Mouse (Mus musculus): Measurements from ENCODE around the gene Plin5. TPM values are rescaled to one million over a fixed set of nuclear protein-coding genes. Genes with fewer than 3 reads are reported as not detected.

The Plin5 gene
- total and polyA plus RNA-seq, 3 experiments: not detected

DNA sequence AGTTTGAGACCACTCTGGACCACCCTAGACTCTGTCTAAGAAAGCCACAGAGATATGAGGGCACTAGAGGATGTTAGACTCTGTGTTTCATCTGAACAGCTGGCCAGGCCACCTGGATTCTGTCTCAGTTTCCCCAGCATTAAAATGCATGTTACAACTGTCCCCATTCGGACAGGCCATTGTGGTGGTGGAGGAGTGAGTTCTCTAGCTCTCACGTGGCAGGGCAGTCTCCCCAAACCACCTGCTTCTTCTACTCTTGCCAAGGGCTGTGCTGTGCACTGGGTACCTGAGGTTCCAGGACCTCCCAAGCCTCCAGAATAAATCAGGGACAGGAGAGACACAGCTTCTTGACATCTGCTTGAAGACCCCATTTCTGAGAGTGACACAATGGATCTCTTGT is 32.5 kb upstream of the Plin5 start:
- no peaks in the 10 kb centered on the region for H3K9me3 ChIP-seq (replicated peaks; ENCODE audit: low read length)
- dilution Hi-C loops (cut with MboI; ENCODE audit: extremely low pct_ligation_motif_present, extremely low pct_unique_long_range_greater_than_20kb, low sequenced_read_pairs) (no loop called here), in situ Hi-C loops (cut with MboI; ENCODE audit: low pct_ligation_motif_present, low pct_unique_long_range_greater_than_20kb, low sequenced_read_pairs) (no loop called here)
- no peak overlapping the region for H3K4me3 ChIP-seq (replicated peaks in 1 of 3; ENCODE audit: low read depth in 2 of 3, low read length in 2 of 3, poor library complexity in 1 of 3)
- peaks cover 95% of the 10 kb centered on the region for H3K27me3 ChIP-seq (replicated peaks)
- no peak for DNase-seq (ENCODE audit: extremely low read depth)
- H3K27ac ChIP-seq (ENCODE audit: insufficient read depth, low read depth): no peak overlapping the region
- peak; percentile 53; the same call in 1 of the 2 replicates for TF ChIP-seq TCF12 (IDR thresholded peaks at IDR 0.05; ENCODE audit: low read depth, low read length)
- TF ChIP-seq BHLHE40 (IDR thresholded peaks at IDR 0.05; ENCODE audit: low read depth, low read length): peak; percentile 58
- no peak for TF ChIP-seq PAX5 (IDR thresholded peaks at IDR 0.05; ENCODE audit: low read length)
- no peak overlapping the region for H3K4me2 ChIP-seq (ENCODE audit: insufficient read depth, low read depth, poor library complexity, severe bottlenecking)
- H3K79me2 ChIP-seq (replicated peaks; ENCODE audit: control insufficient read depth, extremely low read depth, insufficient read depth, poor library complexity, severe bottlenecking): no peaks in the 10 kb centered on the region
- peaks cover 28 to 56% of the 10 kb centered on the region in 2 experiments for H3K4me1 ChIP-seq (ENCODE audit: control insufficient read depth in 1 of 2, insufficient read depth in 2 of 2)
- no peaks in the 10 kb centered on the region for H3K36me3 ChIP-seq (replicated peaks in 1 of 2; ENCODE audit: control insufficient read depth in 1 of 2, insufficient read depth in 1 of 2, low read length in 1 of 2)
- H3K9ac ChIP-seq (ENCODE audit: insufficient read depth, low read depth): no peak overlapping the region

DNA sequence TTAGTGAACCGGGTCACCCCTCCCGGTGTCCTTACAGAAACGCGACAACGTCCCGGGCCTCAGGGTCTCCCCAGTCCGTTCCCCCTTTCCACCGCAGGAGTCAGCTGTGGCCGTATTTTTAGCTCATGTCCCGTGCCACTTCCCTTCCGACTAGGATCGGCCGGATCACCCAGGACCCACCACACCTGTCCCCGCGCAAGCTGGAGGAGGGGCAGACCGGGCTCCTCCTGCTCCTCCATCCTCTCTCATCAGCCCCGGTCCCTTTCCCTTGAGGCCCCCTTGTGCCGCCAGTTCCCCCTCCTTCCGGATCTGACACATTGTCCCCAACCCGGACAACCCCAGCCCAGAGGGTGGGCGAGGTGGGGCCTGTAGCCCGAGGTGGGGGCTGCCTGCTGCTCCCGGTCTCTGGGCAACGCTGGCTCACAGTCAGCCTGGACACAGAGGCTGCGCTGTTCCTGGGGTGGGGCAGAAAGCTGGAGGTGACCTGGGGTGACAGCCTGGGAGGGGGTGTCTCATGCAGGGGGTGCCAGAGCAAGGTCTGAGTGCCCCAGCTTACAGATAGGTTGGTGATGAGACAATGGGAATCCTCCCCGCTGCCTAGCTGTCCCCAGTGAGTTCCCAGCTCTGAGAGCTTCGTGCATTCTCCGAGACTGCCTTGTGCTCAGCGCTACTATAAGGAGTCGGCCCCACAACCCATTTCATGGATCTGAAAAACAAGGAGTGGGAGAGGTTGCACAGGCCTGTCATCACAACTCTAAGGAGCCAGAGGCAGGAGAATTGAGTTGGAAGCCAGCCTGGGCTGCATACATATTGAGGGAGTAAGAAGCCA is 31.6 kb upstream of the Plin5 start:
- Histone ChIP-seq H3K4me3 (replicated peaks in 1 of 3; ENCODE audit: low read depth in 2 of 3, low read length in 2 of 3, poor library complexity in 1 of 3) (no peak overlapping the region), H3K4me1 (ENCODE audit: control insufficient read depth in 1 of 2, insufficient read depth in 2 of 2) (peaks cover 30 to 65% of the 10 kb centered on the region in 2 experiments), H3K36me3 (replicated peaks in 1 of 2; ENCODE audit: control insufficient read depth in 1 of 2, insufficient read depth in 1 of 2, low read length in 1 of 2) (no peaks in the 10 kb centered on the region), H3K27ac (ENCODE audit: insufficient read depth, low read depth) (no peak overlapping the region), H3K4me2 (ENCODE audit: insufficient read depth, low read depth, poor library complexity, severe bottlenecking) (no peak overlapping the region), H3K27me3 (replicated peaks) (peaks cover 95% of the 10 kb centered on the region), H3K79me2 (replicated peaks; ENCODE audit: control insufficient read depth, extremely low read depth, insufficient read depth, poor library complexity, severe bottlenecking) (no peaks in the 10 kb centered on the region), H3K9me3 (replicated peaks; ENCODE audit: low read length) (no peaks in the 10 kb centered on the region), H3K9ac (ENCODE audit: insufficient read depth, low read depth) (no peak overlapping the region)
- TF ChIP-seq POLR2A (IDR thresholded peaks at IDR 0.05; ENCODE audit: low read depth, low read length) (no peak), CHD1 (IDR thresholded peaks at IDR 0.05; ENCODE audit: low read depth, low read length) (no peak), NRF1 (IDR thresholded peaks at IDR 0.05; ENCODE audit: low read depth, low read length) (no peak), JUND (conservative IDR thresholded peaks at IDR 0.05; ENCODE audit: low read depth, low read length) (no peak), ZKSCAN1 (IDR thresholded peaks at IDR 0.05; ENCODE audit: borderline replicate concordance, low read depth, low read length) (no peak), USF2 (conservative IDR thresholded peaks at IDR 0.05; ENCODE audit: low read depth, low read length) (no peak), E2F4 (IDR thresholded peaks at IDR 0.05; ENCODE audit: insufficient replicate concordance, low read depth, low read length) (no peak), MYC (IDR thresholded peaks at IDR 0.05; ENCODE audit: low read depth, low read length) (no peak), JUN (IDR thresholded peaks at IDR 0.05; ENCODE audit: insufficient read depth, low read depth, low read length) (no peak)
- in situ Hi-C loops (cut with MboI; ENCODE audit: low pct_ligation_motif_present, low pct_unique_long_range_greater_than_20kb, low sequenced_read_pairs): no loop called here
- dilution Hi-C loops (cut with MboI; ENCODE audit: extremely low pct_ligation_motif_present, extremely low pct_unique_long_range_greater_than_20kb, low sequenced_read_pairs): no loop called here
- DNase-seq (ENCODE audit: extremely low read depth): no peak

GRCm38 (mm10) chr17:56148280-56148679 is 30.9 kb upstream of the Plin5 start:
- peaks cover 27 to 72% of the 10 kb centered on the region in 2 experiments for H3K4me1 ChIP-seq (ENCODE audit: control insufficient read depth in 1 of 2, insufficient read depth in 2 of 2)
- H3K4me2 ChIP-seq (ENCODE audit: insufficient read depth, low read depth, poor library complexity, severe bottlenecking): no peak overlapping the region
- no peak overlapping the region for H3K9ac ChIP-seq (ENCODE audit: insufficient read depth, low read depth)
- no peak overlapping the region for H3K27ac ChIP-seq (ENCODE audit: insufficient read depth, low read depth)
- dilution Hi-C loops (cut with MboI; ENCODE audit: extremely low pct_ligation_motif_present, extremely low pct_unique_long_range_greater_than_20kb, low sequenced_read_pairs): no loop called here
- in situ Hi-C loops (cut with MboI; ENCODE audit: low pct_ligation_motif_present, low pct_unique_long_range_greater_than_20kb, low sequenced_read_pairs): no loop called here
- H3K79me2 ChIP-seq (replicated peaks; ENCODE audit: control insufficient read depth, extremely low read depth, insufficient read depth, poor library complexity, severe bottlenecking): no peaks in the 10 kb centered on the region
- TF ChIP-seq E2F4 (IDR thresholded peaks at IDR 0.05; ENCODE audit: insufficient replicate concordance, low read depth, low read length): no peak
- peak; percentile 25; the same call in 1 of the 2 replicates for TF ChIP-seq MEF2A (IDR thresholded peaks at IDR 0.05; ENCODE audit: borderline replicate concordance, low read depth, low read length)
- peak; percentile 39; the same call in 1 of the 2 replicates for TF ChIP-seq IRF4 (IDR thresholded peaks at IDR 0.05; ENCODE audit: low read depth, low read length)
- TF ChIP-seq MXI1 (IDR thresholded peaks at IDR 0.05; ENCODE audit: low read depth, low read length): 0 out of 2 replicates have a peak, but pooled peaks have one; percentile 27
- peak; percentile 32 for TF ChIP-seq ZNF384 (IDR thresholded peaks at IDR 0.05; ENCODE audit: low read depth, low read length)
- no peak for TF ChIP-seq MAZ (IDR thresholded peaks at IDR 0.05; ENCODE audit: low read depth, low read length)
- peak; percentile 66 for TF ChIP-seq ETS1 (conservative IDR thresholded peaks at IDR 0.05; ENCODE audit: low read depth, low read length)
- no peak for TF ChIP-seq USF1 (IDR thresholded peaks at IDR 0.05; ENCODE audit: low read depth, low read length)
- TF ChIP-seq CHD1 (IDR thresholded peaks at IDR 0.05; ENCODE audit: low read depth, low read length): no peak
- peak; percentile 89 for TF ChIP-seq BHLHE40 (IDR thresholded peaks at IDR 0.05; ENCODE audit: low read depth, low read length)
- TF ChIP-seq JUND (conservative IDR thresholded peaks at IDR 0.05; ENCODE audit: low read depth, low read length): no peak
- no peak for TF ChIP-seq USF2 (conservative IDR thresholded peaks at IDR 0.05; ENCODE audit: low read depth, low read length)
- TF ChIP-seq TBP (conservative IDR thresholded peaks at IDR 0.05; ENCODE audit: low read depth, low read length): no peak
- peak; percentile 56; the same call in 1 of the 2 replicates for TF ChIP-seq MAX (IDR thresholded peaks at IDR 0.05; ENCODE audit: low read length)
- TF ChIP-seq TCF12 (IDR thresholded peaks at IDR 0.05; ENCODE audit: low read depth, low read length): peak; percentile 87; the same call in 1 of the 2 replicates
- peak; percentile 42; the same call in 1 of the 2 replicates for TF ChIP-seq EP300 (IDR thresholded peaks at IDR 0.05; ENCODE audit: low read length)
- no peaks in the 10 kb centered on the region for H3K36me3 ChIP-seq (replicated peaks in 1 of 2; ENCODE audit: control insufficient read depth in 1 of 2, insufficient read depth in 1 of 2, low read length in 1 of 2)
- no peaks in the 10 kb centered on the region for H3K9me3 ChIP-seq (replicated peaks; ENCODE audit: low read length)
- peaks cover 95% of the 10 kb centered on the region for H3K27me3 ChIP-seq (replicated peaks)
- DNase-seq (ENCODE audit: extremely low read depth): peak; percentile 75
- no peak overlapping the region for H3K4me3 ChIP-seq (replicated peaks in 1 of 3; ENCODE audit: low read depth in 2 of 3, low read length in 2 of 3, poor library complexity in 1 of 3)

All from CH12.LX (cell line).